Mouse (Mus musculus) liver, postnatal 0 days (tissue): ENCODE measurements around the gene Jade1. TPM values are rescaled to one million over a fixed set of nuclear protein-coding genes. Genes with fewer than 3 reads are reported as not detected.

Experiments
- ATAC-seq: fragments of 200-750 bp; cut with Nextera tagmentation; 2 replicates; pipeline ENCODE4 v1.8.0; 2017; ENCODE audit warnings: mild to moderate bottlenecking, moderate library complexity
- DNase-seq: peaks from one replicate; pipeline ENCODE4 v3.0.0-alpha.2; 2016
- H3K27ac ChIP-seq: fragments of 300-500 bp; sonication (generic); 2 replicates; pipeline ENCODE4 v1.5.1; 2014; ENCODE audit warnings: antibody characterized with exemption, moderate library complexity, mild to moderate bottlenecking, low read depth
- H3K27me3 ChIP-seq: fragments of 300-500 bp; sonication (generic); 2 replicates; pipeline ENCODE4 v1.6.1; 2014; ENCODE audit warnings: low read length, control low read depth, mixed read lengths; ENCODE audit not compliant: insufficient read depth
- H3K36me3 ChIP-seq: fragments of 300-500 bp; sonication (generic); replicated peaks from 2 replicates; pipeline ENCODE4 v1.6.1; 2014; ENCODE audit warnings: mild to moderate bottlenecking, control low read depth, low read length, moderate library complexity, mixed read lengths; ENCODE audit not compliant: insufficient read depth
- H3K4me1 ChIP-seq: fragments of 300-500 bp; sonication (generic); 2 replicates; pipeline ENCODE4 v1.6.1; 2014; ENCODE audit warnings: antibody characterized with exemption, mild to moderate bottlenecking, control low read depth; ENCODE audit not compliant: insufficient read depth
- H3K4me2 ChIP-seq: fragments of 300-500 bp; sonication (generic); 2 replicates; pipeline ENCODE4 v1.6.1; 2014; ENCODE audit warnings: low read depth, mild to moderate bottlenecking, low read length, moderate library complexity, mixed read lengths
- H3K4me3 ChIP-seq: fragments of 300-500 bp; sonication (generic); 2 replicates; pipeline ENCODE4 v1.5.1; 2014; ENCODE audit warnings: low read depth, low read length
- H3K9ac ChIP-seq: fragments of 300-500 bp; sonication (generic); replicated peaks from 2 replicates; pipeline ENCODE4 v1.6.1; 2014; ENCODE audit warnings: mild to moderate bottlenecking, moderate library complexity
- H3K9me3 ChIP-seq: fragments of 300-500 bp; sonication (generic); 2 replicates; pipeline ENCODE4 v1.6.1; 2016; ENCODE audit warnings: mild to moderate bottlenecking, control low read depth, low read length, mixed read lengths
- CTCF ChIP-seq: sonication (generic); IDR thresholded peaks from 2 replicates; pipeline ENCODE4 v1.5.1; 2016; ENCODE audit warnings: antibody characterized with exemption, low read depth
- EP300 ChIP-seq: IDR thresholded peaks from 2 replicates; pipeline ENCODE4 v1.6.1; 2016; ENCODE audit warnings: antibody characterized with exemption, low read depth, mild to moderate bottlenecking
- WGBS: fragments of 180-500 bp; shearing (Covaris S2); extraction: QIAGEN DNeasy Blood & Tissue Kit; methylation state at CpG from one replicate; pipeline ENCODE4 v1.1.7; 2014; ENCODE audit not compliant: insufficient replicate concordance; 5-methylcytosine and 5-hydroxymethylcytosine counted together
- polyA plus RNA-seq: library from polyadenylated mRNA; unstranded; fragments of >200 nt; fragmentation: Nextera tagmentation; extraction: Ambion mirVana; gene quantifications from 2 replicates; pipeline ENCODE4 v1.2.1, GENCODE M21; 2015

Jade1 gene
- polyA plus RNA-seq, 1 experiment from 2014 or later, result 7.2 TPM

- whole genome bisulfite sequencing, result 87% methylated on average over 9 of the region's 9 CpGs
- Histone ChIP-seq H3K9ac (no peak overlapping the region), H3K4me3 (no peak overlapping the region), H3K27me3 (no peaks in the 10 kb centered on the region), H3K4me2 (no peak overlapping the region), H3K27ac (no peak overlapping the region), H3K9me3 (no peaks in the 10 kb centered on the region), H3K4me1 (peaks cover 4% of the 10 kb centered on the region; the same call in 1 of the 2 replicates), H3K36me3 (peaks cover 64% of the 10 kb centered on the region)
- no peak for ATAC-seq
- no peak for TF ChIP-seq EP300
- TF ChIP-seq CTCF, result no peak
- no peak for DNase-seq
Observed at GRCm38 (mm10) chr3:41607050-41607449, 51.5 kb downstream of the Jade1 start.

- no peaks in the 10 kb centered on the region for H3K27me3 ChIP-seq
- H3K9me3 ChIP-seq, result no peaks in the 10 kb centered on the region
- H3K4me1 ChIP-seq, result peaks cover 4% of the 10 kb centered on the region; the same call in 1 of the 2 replicates
- TF ChIP-seq CTCF (no peak), EP300 (no peak)
- no peak for ATAC-seq
- H3K4me3 ChIP-seq, result no peak overlapping the region
- WGBS, result 78% methylated on average over 8 of the region's 8 CpGs
- DNase-seq, result no peak
- H3K27ac ChIP-seq, result no peak overlapping the region
- H3K36me3 ChIP-seq, result peaks cover 67% of the 10 kb centered on the region
- no peak overlapping the region for H3K4me2 ChIP-seq
- no peak overlapping the region for H3K9ac ChIP-seq
Observed at GRCm38 (mm10) chr3:41607467-41607866, 51.9 kb downstream of the Jade1 start.

DNA sequence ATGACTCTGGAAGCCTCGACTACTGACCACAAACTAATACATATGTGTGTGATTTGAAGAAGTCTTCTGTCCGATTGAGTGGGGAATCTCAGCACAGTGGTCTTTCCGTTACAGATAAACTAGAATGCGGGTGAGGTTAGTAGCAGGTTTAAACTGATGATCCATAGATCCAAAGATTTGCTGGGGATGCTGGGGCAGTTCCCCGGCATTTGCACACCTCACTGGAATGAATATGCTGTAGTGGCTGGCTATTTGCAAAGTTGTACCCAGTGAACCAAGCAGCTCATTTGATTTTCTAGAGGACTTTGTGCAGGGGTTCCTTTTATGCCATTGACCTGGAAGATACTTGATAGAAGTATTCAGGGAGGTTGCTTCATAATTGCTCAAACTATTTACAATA is 53.5 kb downstream of the Jade1 start:
- H3K4me1 ChIP-seq, result peaks cover 4% of the 10 kb centered on the region; the same call in 1 of the 2 replicates
- no peaks in the 10 kb centered on the region for H3K27me3 ChIP-seq
- DNase-seq (no peak), ATAC-seq (no peak)
- TF ChIP-seq EP300 (no peak), CTCF (no peak)
- H3K4me3 ChIP-seq, result no peak overlapping the region
- no peak overlapping the region for H3K27ac ChIP-seq
- H3K9ac ChIP-seq, result no peak overlapping the region; the same call in 1 of the 2 replicates
- H3K4me2 ChIP-seq, result no peak overlapping the region
- H3K9me3 ChIP-seq, result no peaks in the 10 kb centered on the region
- 82% methylated on average over 5 of the region's 5 CpGs for WGBS
- H3K36me3 ChIP-seq, result peaks cover 75% of the 10 kb centered on the region

DNA sequence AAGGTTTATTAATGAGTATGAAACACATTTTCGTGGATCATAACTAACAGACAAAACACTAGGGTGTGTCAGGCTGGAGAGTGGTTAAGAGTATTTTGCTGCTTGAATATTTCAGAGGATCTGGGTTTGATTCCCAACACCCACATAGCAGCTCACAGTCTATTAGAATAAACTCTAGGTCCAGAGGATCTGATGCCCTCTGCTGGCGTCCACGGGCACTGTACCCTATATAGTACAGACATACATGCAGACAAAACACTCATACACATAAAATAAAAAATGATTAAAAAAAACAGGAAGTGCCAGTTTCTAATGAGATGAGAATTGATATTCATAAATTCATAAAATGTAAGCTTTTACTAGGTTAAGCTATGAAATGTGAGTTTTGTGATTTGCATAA is 56.7 kb downstream of the Jade1 start:
- no peaks in the 10 kb centered on the region for H3K27me3 ChIP-seq
- WGBS, result 89% methylated on average over 3 of the region's 3 CpGs
- no peaks in the 10 kb centered on the region for H3K9me3 ChIP-seq
- DNase-seq, result no peak
- no peak overlapping the region for H3K4me3 ChIP-seq
- H3K4me2 ChIP-seq, result no peak overlapping the region
- H3K9ac ChIP-seq, result no peak overlapping the region
- TF ChIP-seq EP300, result no peak
- TF ChIP-seq CTCF, result peak; percentile 45; the same call in 1 of the 2 replicates
- no peak overlapping the region for H3K27ac ChIP-seq
- H3K36me3 ChIP-seq, result peaks cover 48% of the 10 kb centered on the region
- H3K4me1 ChIP-seq, result no peaks in the 10 kb centered on the region
- ATAC-seq, result no peak

GRCm38 (mm10) chr3:41613706-41614105 is 58.2 kb downstream of the Jade1 start:
- DNase-seq (no peak), ATAC-seq (no peak)
- TF ChIP-seq EP300 (no peak), CTCF (no peak)
- H3K9me3 ChIP-seq, result no peaks in the 10 kb centered on the region
- no peaks in the 10 kb centered on the region for H3K4me1 ChIP-seq
- 86% methylated on average over 9 of the region's 9 CpGs for WGBS
- H3K27me3 ChIP-seq, result no peaks in the 10 kb centered on the region
- no peak overlapping the region for H3K4me2 ChIP-seq
- peaks cover 48% of the 10 kb centered on the region for H3K36me3 ChIP-seq
- H3K27ac ChIP-seq, result no peak overlapping the region
- H3K4me3 ChIP-seq, result no peak overlapping the region
- no peak overlapping the region for H3K9ac ChIP-seq

- ATAC-seq, result no peak
Observed at GRCm38 (mm10) chr3:41614230-41614985, 58.9 kb downstream of the Jade1 start.

GRCm38 (mm10) chr3:41618036-41618435 is 62.5 kb downstream of the Jade1 start:
- Histone ChIP-seq H3K4me2 (no peak overlapping the region), H3K4me1 (no peaks in the 10 kb centered on the region), H3K36me3 (peaks cover 14% of the 10 kb centered on the region), H3K9me3 (no peaks in the 10 kb centered on the region), H3K9ac (no peak overlapping the region), H3K27me3 (no peaks in the 10 kb centered on the region), H3K27ac (no peak overlapping the region), H3K4me3 (no peak overlapping the region)
- ATAC-seq (no peak), DNase-seq (no peak)
- 79% methylated on average over 3 of the region's 3 CpGs for WGBS
- TF ChIP-seq EP300 (no peak), CTCF (no peak)

More at GRCm38 (mm10) chr3:41614230-41614985, 58.9 kb downstream of the Jade1 start:
- Histone ChIP-seq H3K4me1 (no peaks in the 10 kb centered on the region), H3K27ac (no peak overlapping the region), H3K9me3 (no peaks in the 10 kb centered on the region), H3K4me3 (no peak overlapping the region), H3K27me3 (no peaks in the 10 kb centered on the region), H3K4me2 (no peak overlapping the region), H3K36me3 (peaks cover 45% of the 10 kb centered on the region), H3K9ac (no peak overlapping the region)
- no peak for TF ChIP-seq EP300
- TF ChIP-seq CTCF, result no peak
- WGBS, result 92% methylated on average over 5 of the region's 5 CpGs
- DNase-seq, result no peak
